Comparison of ENCODE assay signal across 9 mouse cellular contexts in the genomic region with DNA sequence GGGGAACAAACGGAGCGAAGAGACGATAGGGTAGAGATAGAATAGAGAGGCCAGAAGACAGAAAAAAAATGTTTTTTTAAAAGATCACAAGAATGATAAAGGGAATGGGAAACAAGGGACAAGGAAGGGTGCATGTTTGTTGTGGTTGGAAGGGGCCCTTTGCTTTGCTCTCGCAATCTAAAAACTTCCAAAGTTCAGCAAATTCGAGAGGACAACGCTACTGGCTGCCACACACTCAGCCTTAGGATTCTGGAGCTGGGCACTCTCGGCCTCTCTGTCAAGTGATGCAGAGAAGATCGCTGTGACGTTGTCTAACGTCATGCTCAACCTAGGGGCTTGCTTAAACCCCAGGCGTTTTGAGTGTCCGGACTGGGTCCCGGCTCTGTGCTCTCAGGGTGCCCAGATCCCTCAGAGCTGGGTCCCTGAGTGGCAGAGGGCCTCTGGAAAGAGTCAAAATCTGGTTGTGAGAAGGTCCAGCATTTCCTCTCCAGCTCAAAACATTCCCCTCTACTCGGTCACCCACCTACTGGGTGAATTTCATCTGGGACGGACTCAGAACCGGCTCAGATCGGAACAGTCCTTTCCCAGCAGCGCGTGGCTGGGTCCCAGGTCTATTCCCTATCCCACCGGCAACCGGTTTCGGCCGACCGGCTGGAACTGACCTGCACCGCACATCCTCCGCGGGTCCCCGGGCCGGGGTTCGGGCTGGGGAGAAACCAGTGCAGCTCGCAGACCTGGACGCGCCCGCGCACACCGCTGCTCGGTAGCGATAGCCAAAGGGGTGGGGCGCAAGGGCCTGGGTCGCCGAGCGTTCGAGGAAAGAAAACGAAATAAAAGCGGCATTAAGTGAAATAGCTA. TPM values are rescaled to one million over a fixed set of nuclear protein-coding genes. Genes with fewer than 3 reads are reported as not detected.
DNase-seq lines count a peak whose midpoint lies in the region; ATAC-seq and TF ChIP-seq lines count a peak whose summit lies in the region.
"Had no signal": no experiment of that assay in that cellular context is flagged by ENCODE, and none has a peak within 500 bp of the region (broad histone marks: within the 10 kb centered on the region; RNA-seq: fewer than 3 reads in every experiment).

No protein-coding gene starts in this region.

- TF ChIP-seq POLR2A in thymus, adult 2 months (IDR thresholded peaks at IDR 0.05; ENCODE audit: control insufficient read depth, extremely low read depth, insufficient read depth, low read length, poor library complexity), result no peak

- peak overlapping the region; percentile 43 to 52 for H3K4me3 ChIP-seq in ES-E14 (ENCODE audit: insufficient read depth in 1 of 2, low read depth in 1 of 2, low read length in 2 of 2, poor library complexity in 1 of 2, severe bottlenecking in 1 of 2)
- H3K4me3 ChIP-seq in forebrain, embryonic 12.5 days (replicated peaks), result peak overlapping the region; percentile 36
- H3K4me3 ChIP-seq in kidney, embryonic 15.5 days (replicated peaks), result peak overlapping the region; percentile 37
- peak overlapping the region; percentile 43 for H3K4me3 ChIP-seq in neural tube, embryonic 11.5 days (ENCODE audit: low read depth, low read length)
- no peak overlapping the region for H3K4me3 ChIP-seq in thymus, adult 2 months (ENCODE audit: control insufficient read depth, insufficient read depth, low read length)

- WGBS in forebrain, embryonic 12.5 days, result under 1% methylated on average over 45 of the region's 45 CpGs
- WGBS in kidney, embryonic 15.5 days, result 1% methylated on average over 45 of the region's 45 CpGs
- WGBS in neural tube, embryonic 11.5 days, result under 1% methylated on average over 45 of the region's 45 CpGs
- WGBS in thymus, adult 2 months, result 3% methylated on average over 45 of the region's 45 CpGs

- no peak overlapping the region; the same call in 1 of the 2 replicates for H3K9ac ChIP-seq in ES-E14 (ENCODE audit: insufficient read depth, low read depth, low read length, poor library complexity, severe bottlenecking)
- H3K9ac ChIP-seq in forebrain, embryonic 12.5 days, result no peak overlapping the region
- H3K9ac ChIP-seq in kidney, embryonic 15.5 days, result no peak overlapping the region
- peak overlapping the region; percentile 59 for H3K9ac ChIP-seq in neural tube, embryonic 11.5 days (ENCODE audit: low read length)

- H3K27ac ChIP-seq in ES-E14 (ENCODE audit: insufficient read depth, low read depth, low read length, poor library complexity, severe bottlenecking), result no peak overlapping the region
- H3K27ac ChIP-seq in forebrain, embryonic 12.5 days, result no peak overlapping the region
- H3K27ac ChIP-seq in kidney, embryonic 15.5 days, result no peak overlapping the region
- H3K27ac ChIP-seq in neural tube, embryonic 11.5 days (ENCODE audit: low read depth, low read length), result 0 out of 2 replicates have a peak overlapping the region, but pooled peaks have one; percentile 53
- H3K27ac ChIP-seq in thymus, adult 2 months (ENCODE audit: control insufficient read depth, insufficient read depth, low read length), result no peak overlapping the region

- TF ChIP-seq CTCF in thymus, adult 2 months (IDR thresholded peaks at IDR 0.05; ENCODE audit: borderline replicate concordance, control insufficient read depth, extremely low read depth, insufficient read depth, low read length, poor library complexity), result no peak

- H3K4me2 ChIP-seq in forebrain, embryonic 12.5 days, result peak overlapping the region; percentile 55
- H3K4me2 ChIP-seq in kidney, embryonic 15.5 days, result peak overlapping the region; percentile 61
- peak overlapping the region; percentile 49 for H3K4me2 ChIP-seq in neural tube, embryonic 11.5 days (ENCODE audit: low read depth)

- H3K4me1 ChIP-seq in ES-E14 (ENCODE audit: control insufficient read depth in 2 of 2, insufficient read depth in 2 of 2, low read length in 2 of 2, poor library complexity in 1 of 2), result peaks cover 0 to 9% of the 10 kb centered on the region in 2 experiments; a peak in 1 of 4 replicates
- H3K4me1 ChIP-seq in forebrain, embryonic 12.5 days, result peaks cover 34% of the 10 kb centered on the region
- peaks cover 59% of the 10 kb centered on the region for H3K4me1 ChIP-seq in kidney, embryonic 15.5 days
- peaks cover 27% of the 10 kb centered on the region for H3K4me1 ChIP-seq in neural tube, embryonic 11.5 days (ENCODE audit: control insufficient read depth, insufficient read depth, low read length)
- H3K4me1 ChIP-seq in thymus, adult 2 months (replicated peaks; ENCODE audit: control insufficient read depth, insufficient read depth, low read length), result 0 out of 2 replicates have a peak, but pooled peaks cover 7% of the 10 kb centered on the region

- no peaks in the 10 kb centered on the region for H3K36me3 ChIP-seq in ES-E14 (ENCODE audit: control insufficient read depth, insufficient read depth, low read length, poor library complexity, severe bottlenecking)
- H3K36me3 ChIP-seq in forebrain, embryonic 12.5 days (replicated peaks), result no peaks in the 10 kb centered on the region
- no peaks in the 10 kb centered on the region for H3K36me3 ChIP-seq in kidney, embryonic 15.5 days
- H3K36me3 ChIP-seq in neural tube, embryonic 11.5 days (ENCODE audit: control insufficient read depth, insufficient read depth, low read length), result no peaks in the 10 kb centered on the region
- H3K36me3 ChIP-seq in thymus, adult 2 months (ENCODE audit: control insufficient read depth, insufficient read depth, low read length), result no peaks in the 10 kb centered on the region

- peaks cover 99% of the 10 kb centered on the region for H3K27me3 ChIP-seq in forebrain, embryonic 12.5 days
- H3K27me3 ChIP-seq in kidney, embryonic 15.5 days, result peaks cover 100% of the 10 kb centered on the region
- H3K27me3 ChIP-seq in neural tube, embryonic 11.5 days (ENCODE audit: control insufficient read depth, insufficient read depth, low read length), result peaks cover 97% of the 10 kb centered on the region
- peaks cover 66% of the 10 kb centered on the region for H3K27me3 ChIP-seq in thymus, adult 2 months (ENCODE audit: control insufficient read depth, insufficient read depth, low read length)

- peak; percentile 42 for DNase-seq in cerebellum, adult 11-12 months
- DNase-seq in ES-E14 (ENCODE audit: low read depth, low spot score), result no peak
- DNase-seq in neural tube, embryonic 11.5 days (ENCODE audit: low spot score), result peak; percentile 68
- no peak for DNase-seq in natural killer cell, adult 2 months (ENCODE audit: low spot score in 2 of 2)
- no peak for DNase-seq in thymus, adult 2 months

- ATAC-seq in cerebellum, adult (ENCODE audit: insufficient number of reproducible peaks, low FRiP score, low TSS enrichment), result no peak
- ATAC-seq in forebrain, embryonic 12.5 days (ENCODE audit: low FRiP score), result no peak
- ATAC-seq in kidney, embryonic 15.5 days (replicated peaks; ENCODE audit: low FRiP score), result no peak
- ATAC-seq in neural tube, embryonic 11.5 days (ENCODE audit: insufficient read depth, low FRiP score, low TSS enrichment), result no peak

- in situ Hi-C loops in ES-E14 (cut with MboI; ENCODE audit: low sequenced_read_pairs in 2 of 2, unreplicated experiment in 2 of 2), result loop anchor here in 1 of 2 experiments (25.0 kb wide), 2 partner anchors 412 to 512 kb away; no protein-coding TSS in a partner anchor

- no peaks in the 10 kb centered on the region for H3K9me3 ChIP-seq in ES-E14 (ENCODE audit: control insufficient read depth, insufficient read depth, low read depth, low read length)
- H3K9me3 ChIP-seq in forebrain, embryonic 12.5 days, result 0 out of 2 replicates have a peak, but pooled peaks cover 3% of the 10 kb centered on the region
- H3K9me3 ChIP-seq in kidney, embryonic 15.5 days (replicated peaks), result peaks cover 12% of the 10 kb centered on the region; the same call in 1 of the 2 replicates
- H3K9me3 ChIP-seq in neural tube, embryonic 11.5 days (ENCODE audit: control insufficient read depth, low read length), result peaks cover 3% of the 10 kb centered on the region; the same call in 1 of the 2 replicates

TF ChIP-seq in ES-E14, 5 proteins besides CTCF, POLR2A, EP300 and RAD21:
- TF ChIP-seq CHD2 (IDR thresholded peaks at IDR 0.05; ENCODE audit: low read depth, low read length), result no peak
- TF ChIP-seq ZC3H11A (IDR thresholded peaks at IDR 0.05; ENCODE audit: borderline replicate concordance, low read depth, low read length), result no peak
- no peak for TF ChIP-seq MAFK (IDR thresholded peaks at IDR 0.05; ENCODE audit: insufficient read depth, low read depth, low read length)
- TF ChIP-seq ZNF384 (IDR thresholded peaks at IDR 0.05; ENCODE audit: low read depth, low read length), result no peak
- no peak for TF ChIP-seq HCFC1 (IDR thresholded peaks at IDR 0.05; ENCODE audit: borderline replicate concordance, insufficient read depth, low read length)

RNA-seq across cellular contexts. Expression of a gene that starts 3.3 kb away (rescaled TPM):
- 0.48 and 0.54 TPM in 2 replicates for total RNA-seq in ES-E14 (2012; rRNA removed)
- polyA plus RNA-seq in forebrain, embryonic 12.5 days (2016; fragmentation: Nextera tagmentation; extraction: Ambion mirVana), result 0.32 TPM in 1 of 2 replicates, not detected in the other
- polyA plus RNA-seq in kidney, embryonic 15.5 days (2015; fragmentation: Nextera tagmentation; extraction: Ambion mirVana), result 0.30 TPM in 1 of 2 replicates, not detected in the other
- polyA plus RNA-seq in neural tube, embryonic 11.5 days (2014; fragmentation: Nextera tagmentation; extraction: Ambion mirVana), result 22.4 and 28.5 TPM in 2 replicates
- polyA plus RNA-seq in thymus, adult 2 months (2012; rRNA removed), result 0.08 TPM in 2 replicates
- total RNA-seq: common myeloid progenitor, adult 5-6 weeks had no signal

RNA-seq across cellular contexts. Expression of a gene that starts 37.1 kb away (rescaled TPM):
- total RNA-seq in ES-E14 (2012; rRNA removed), result 1,823 and 2,502 TPM in 2 replicates
- 790 and 820 TPM in 2 replicates for polyA plus RNA-seq in forebrain, embryonic 12.5 days (2016; fragmentation: Nextera tagmentation; extraction: Ambion mirVana)
- 1,128 and 1,268 TPM in 2 replicates for polyA plus RNA-seq in kidney, embryonic 15.5 days (2015; fragmentation: Nextera tagmentation; extraction: Ambion mirVana)
- polyA plus RNA-seq in neural tube, embryonic 11.5 days (2014; fragmentation: Nextera tagmentation; extraction: Ambion mirVana), result 1,037 and 1,076 TPM in 2 replicates
- 166 and 186 TPM in 2 replicates for polyA plus RNA-seq in thymus, adult 2 months (2012; rRNA removed)

RNA-seq across cellular contexts. Expression of a gene that starts 52.9 kb away (rescaled TPM):
- total RNA-seq in ES-E14 (2012; rRNA removed), result 1.6 and 4.8 TPM in 2 replicates
- polyA plus RNA-seq in forebrain, embryonic 12.5 days (2016; fragmentation: Nextera tagmentation; extraction: Ambion mirVana), result 2.1 and 2.4 TPM in 2 replicates
- 2.5 and 4.3 TPM in 2 replicates for polyA plus RNA-seq in kidney, embryonic 15.5 days (2015; fragmentation: Nextera tagmentation; extraction: Ambion mirVana)
- 6.8 and 9.9 TPM in 2 replicates for polyA plus RNA-seq in neural tube, embryonic 11.5 days (2014; fragmentation: Nextera tagmentation; extraction: Ambion mirVana)
- 0.15 and 0.23 TPM in 2 replicates for polyA plus RNA-seq in thymus, adult 2 months (2012; rRNA removed)
- total RNA-seq: common myeloid progenitor, adult 5-6 weeks had no signal

Comparison
In these comparisons a context has a peak if more than half of its experiments do, and no peak if none do; other contexts are left out.
1. DNase-seq: peak in cerebellum, adult 11-12 months (single experiment) and neural tube, embryonic 11.5 days (single experiment); none in ES-E14 (single experiment), natural killer cell, adult 2 months (0 of 2) and thymus, adult 2 months (single experiment).
2. RNA of a gene that starts 3.3 kb away (polyA plus RNA-seq): 22.4 to 28.5 TPM in neural tube, embryonic 11.5 days; 0.32 TPM in forebrain, embryonic 12.5 days, 0.30 TPM in kidney, embryonic 15.5 days and 0.08 TPM in thymus, adult 2 months; every median in the first group is over 10 times any median in the second.
3. Peak in every context shown above with its lines, with median percentiles within 50 percentile points of each other: H3K4me2 ChIP-seq.